Mouse (Mus musculus) intestine, embryonic 16.5 days (tissue): ENCODE results near the gene Gm20388. TPM values are rescaled to one million over a fixed set of nuclear protein-coding genes. Genes with fewer than 3 reads are reported as not detected.

Experiments used
- ATAC-seq: fragments of 200-750 bp; cut with Nextera tagmentation; 2 replicates; pipeline ENCODE4 v1.8.0; 2017; ENCODE audit warnings: moderate TSS enrichment, moderate library complexity
- H3K27ac ChIP-seq: fragments of 300-500 bp; sonication (generic); 2 replicates; pipeline ENCODE4 v1.5.1; 2014; ENCODE audit warnings: mild to moderate bottlenecking, low read length
- H3K27me3 ChIP-seq: fragments of 300-500 bp; sonication (generic); replicated peaks from 2 replicates; pipeline ENCODE4 v1.6.1; 2014; ENCODE audit warnings: low read length, control low read depth, mixed read lengths; ENCODE audit not compliant: control insufficient read depth, insufficient read depth
- H3K36me3 ChIP-seq: fragments of 300-500 bp; sonication (generic); 2 replicates; pipeline ENCODE4 v1.6.1; 2014; ENCODE audit warnings: low read length, control low read depth; ENCODE audit not compliant: control insufficient read depth, insufficient read depth
- H3K4me1 ChIP-seq: fragments of 300-500 bp; sonication (generic); 2 replicates; pipeline ENCODE4 v1.6.1; 2014; ENCODE audit warnings: low read length, control low read depth, mixed read lengths; ENCODE audit not compliant: control insufficient read depth, insufficient read depth
- H3K4me2 ChIP-seq: fragments of 300-500 bp; sonication (generic); 2 replicates; pipeline ENCODE4 v1.6.1; 2014; ENCODE audit warnings: low read depth, low read length, control low read depth
- H3K4me3 ChIP-seq: fragments of 300-500 bp; sonication (generic); 2 replicates; pipeline ENCODE4 v1.5.1; 2014; ENCODE audit warnings: mild to moderate bottlenecking, low read length
- H3K9ac ChIP-seq: fragments of 300-500 bp; sonication (generic); 2 replicates; pipeline ENCODE4 v1.6.1; 2014; ENCODE audit warnings: low read depth, low read length
- H3K9me3 ChIP-seq: fragments of 300-500 bp; sonication (generic); 2 replicates; pipeline ENCODE4 v1.6.1; 2016; ENCODE audit warnings: low read length, control low read depth; ENCODE audit not compliant: control insufficient read depth
- WGBS: fragments of 180-500 bp; shearing (Covaris S2); extraction: QIAGEN DNeasy Blood & Tissue Kit; methylation state at CpG from one replicate; pipeline ENCODE4 v1.1.7; 2014; 5-methylcytosine and 5-hydroxymethylcytosine counted together
- polyA plus RNA-seq: library from polyadenylated mRNA; unstranded; fragments of >200 nt; fragmentation: Nextera tagmentation; extraction: Ambion mirVana; gene quantifications from 2 replicates; pipeline ENCODE4 v1.2.1, GENCODE M21; 2015

The Gm20388 gene
- polyA plus RNA-seq, 1 experiment from 2014 or later: 5.8 TPM

DNA sequence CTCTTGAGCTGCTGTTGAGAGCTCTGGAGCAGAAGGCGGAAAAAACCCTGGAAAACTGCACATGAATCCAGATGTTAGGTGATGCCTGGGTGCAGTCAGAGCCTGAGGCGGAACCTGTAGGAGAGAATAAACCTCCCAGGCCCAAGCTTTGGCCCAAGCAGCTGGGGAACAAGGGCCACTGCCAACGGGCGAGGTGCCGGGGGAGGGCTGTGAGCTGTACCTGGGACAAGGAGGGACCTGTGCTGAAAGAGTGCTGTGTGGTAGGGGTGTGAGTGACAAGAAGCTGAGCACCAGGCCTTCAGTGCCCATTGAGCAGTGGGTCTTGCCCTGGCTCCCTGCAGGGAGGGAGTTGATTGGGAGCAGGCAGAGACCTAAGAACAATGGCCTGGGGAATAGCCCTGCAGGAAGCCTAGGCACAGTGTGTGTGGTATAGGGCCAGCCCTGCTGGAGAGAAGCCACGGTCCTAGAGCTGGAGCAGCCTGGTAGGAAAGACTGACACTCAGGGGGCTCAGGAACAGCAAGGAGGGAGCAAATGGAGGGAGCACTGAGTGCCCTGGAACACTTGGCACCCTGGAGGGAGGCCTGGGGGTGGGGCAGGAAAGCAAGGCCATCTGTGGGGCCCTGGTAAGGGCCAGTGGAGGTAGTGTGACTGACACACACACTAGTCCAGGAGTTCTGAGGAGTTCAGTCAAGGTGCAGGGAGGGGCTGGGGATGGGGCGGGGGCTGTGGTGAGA lies 2056.2 kb downstream of the Gm20388 start:
- 57% methylated on average over 7 of the region's 7 CpGs for WGBS
- Histone ChIP-seq H3K9me3 (no peaks in the 10 kb centered on the region), H3K27ac (peak overlapping the region; percentile 57; the same call in 1 of the 2 replicates), H3K9ac (peak overlapping the region; percentile 38), H3K4me3 (no peak overlapping the region), H3K4me2 (no peak overlapping the region), H3K36me3 (no peaks in the 10 kb centered on the region), H3K27me3 (no peaks in the 10 kb centered on the region), H3K4me1 (peaks cover 33% of the 10 kb centered on the region)
- peak; percentile 87 for ATAC-seq

DNA sequence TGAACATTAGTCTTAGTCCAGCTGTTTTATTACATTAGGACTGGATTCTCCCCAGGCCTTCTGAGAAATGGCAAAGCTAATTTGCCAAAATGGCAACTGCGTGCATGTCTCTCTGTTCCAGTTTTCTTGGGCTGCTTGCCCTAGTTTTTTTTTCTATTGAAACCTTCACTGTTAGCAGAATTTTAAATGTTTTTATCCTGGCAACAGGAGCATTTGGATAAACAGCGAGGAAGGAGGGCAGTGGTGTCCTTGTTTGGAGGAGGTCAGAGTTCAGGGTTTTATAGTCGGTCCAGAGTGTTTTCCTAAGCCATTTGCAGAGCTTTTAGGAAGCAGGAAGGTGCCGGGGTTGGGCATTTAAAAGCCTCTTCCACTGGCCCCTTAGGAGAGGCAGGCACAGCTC lies 2057.3 kb downstream of the Gm20388 start:
- Histone ChIP-seq H3K4me3 (no peak overlapping the region), H3K27ac (no peak overlapping the region), H3K4me2 (no peak overlapping the region), H3K9me3 (no peaks in the 10 kb centered on the region), H3K36me3 (no peaks in the 10 kb centered on the region), H3K9ac (no peak overlapping the region), H3K27me3 (no peaks in the 10 kb centered on the region), H3K4me1 (peaks cover 33% of the 10 kb centered on the region)
- no peak for ATAC-seq
- WGBS: 39% methylated on average over 4 of the region's 4 CpGs

DNA sequence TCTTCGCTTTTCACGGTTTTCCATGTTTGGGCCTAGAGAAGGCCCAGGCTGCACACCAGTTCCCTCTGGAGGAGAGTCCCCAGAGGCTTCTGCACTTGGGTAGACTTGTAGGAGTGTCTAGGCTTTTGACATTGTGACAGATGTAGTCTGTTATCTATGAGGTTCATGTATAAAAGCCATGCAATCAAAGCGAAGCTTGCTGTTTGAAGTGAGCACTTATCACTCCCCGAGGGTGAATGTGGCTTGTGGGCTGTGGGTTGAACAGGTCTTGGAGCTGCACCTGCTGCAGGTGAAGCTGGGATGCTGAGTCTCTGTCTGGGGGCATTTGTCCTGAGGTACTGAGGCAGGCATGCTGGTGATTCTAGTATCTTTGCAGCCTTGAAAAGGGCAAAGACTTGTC lies 2057.9 kb downstream of the Gm20388 start:
- no peak for ATAC-seq
- 54% methylated on average over 4 of the region's 4 CpGs for WGBS

DNA sequence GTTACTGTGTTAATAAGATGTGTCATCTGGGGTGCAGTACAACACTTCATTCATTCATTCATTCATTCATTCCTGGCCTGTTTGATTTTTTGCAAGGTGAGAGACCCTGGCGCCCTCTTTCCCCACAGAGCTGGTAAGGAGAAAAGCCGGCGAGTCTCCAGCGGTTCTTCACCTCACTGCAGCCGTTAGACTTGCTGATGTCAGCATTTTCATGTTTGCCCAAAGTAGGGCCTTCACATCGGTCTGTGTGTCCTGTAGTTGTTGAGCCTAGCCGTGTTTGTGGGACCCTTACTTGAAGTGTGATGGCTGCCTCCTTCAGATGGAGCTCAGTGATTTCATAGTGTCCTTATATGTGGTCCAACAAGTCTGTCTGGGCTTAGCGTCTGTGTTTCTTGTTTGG lies 2059.6 kb downstream of the Gm20388 start:
- Histone ChIP-seq H3K4me2 (no peak overlapping the region), H3K9me3 (no peaks in the 10 kb centered on the region), H3K4me3 (no peak overlapping the region), H3K4me1 (peaks cover 32% of the 10 kb centered on the region), H3K9ac (no peak overlapping the region), H3K36me3 (peaks cover 8% of the 10 kb centered on the region; the same call in 1 of the 2 replicates), H3K27me3 (no peaks in the 10 kb centered on the region), H3K27ac (no peak overlapping the region)
- no peak for ATAC-seq
- WGBS: 86% methylated on average over 8 of the region's 8 CpGs

More for the DNA sequence above, 2057.9 kb downstream of the Gm20388 start:
- H3K36me3 ChIP-seq: no peaks in the 10 kb centered on the region
- H3K9me3 ChIP-seq: no peaks in the 10 kb centered on the region
- H3K27me3 ChIP-seq: no peaks in the 10 kb centered on the region
- no peak overlapping the region for H3K27ac ChIP-seq
- no peak overlapping the region for H3K4me3 ChIP-seq
- no peak overlapping the region for H3K4me2 ChIP-seq
- H3K9ac ChIP-seq: no peak overlapping the region
- peaks cover 33% of the 10 kb centered on the region for H3K4me1 ChIP-seq

DNA sequence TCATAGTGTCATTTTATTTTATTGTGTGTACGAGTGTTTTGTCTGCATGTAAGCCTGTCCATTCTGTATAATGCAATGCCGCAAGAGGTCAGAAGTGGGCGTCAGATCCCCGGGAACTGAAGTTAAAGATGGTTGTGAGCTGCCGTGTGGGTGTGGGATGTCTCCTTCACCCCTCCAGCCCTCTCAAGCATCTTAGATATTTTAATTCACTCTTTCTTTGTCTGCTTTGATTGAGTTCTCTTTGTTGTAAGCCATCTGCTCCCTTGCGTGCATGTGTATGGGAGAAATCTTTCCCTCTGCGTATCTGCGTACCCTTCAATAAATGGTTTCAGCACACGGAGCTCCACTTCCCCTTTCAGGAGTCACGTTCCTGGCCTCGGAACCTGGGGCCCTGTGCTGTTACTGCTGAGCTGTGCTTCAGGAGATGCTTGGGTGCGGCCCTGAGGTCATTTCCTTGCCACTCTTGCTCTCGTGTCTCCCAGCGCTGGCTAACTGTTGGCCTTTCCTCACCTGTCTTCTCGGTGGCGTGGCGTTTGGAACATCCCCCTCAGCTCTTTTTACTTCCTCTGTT lies 2060.9 kb downstream of the Gm20388 start:
- H3K27ac ChIP-seq: no peak overlapping the region
- H3K9ac ChIP-seq: no peak overlapping the region
- peaks cover 20% of the 10 kb centered on the region for H3K4me1 ChIP-seq
- H3K4me2 ChIP-seq: no peak overlapping the region
- peaks cover 21% of the 10 kb centered on the region for H3K36me3 ChIP-seq
- no peaks in the 10 kb centered on the region for H3K9me3 ChIP-seq
- no peak overlapping the region for H3K4me3 ChIP-seq
- ATAC-seq: no peak
- no peaks in the 10 kb centered on the region for H3K27me3 ChIP-seq
- WGBS: 68% methylated on average over 17 of the region's 17 CpGs

DNA sequence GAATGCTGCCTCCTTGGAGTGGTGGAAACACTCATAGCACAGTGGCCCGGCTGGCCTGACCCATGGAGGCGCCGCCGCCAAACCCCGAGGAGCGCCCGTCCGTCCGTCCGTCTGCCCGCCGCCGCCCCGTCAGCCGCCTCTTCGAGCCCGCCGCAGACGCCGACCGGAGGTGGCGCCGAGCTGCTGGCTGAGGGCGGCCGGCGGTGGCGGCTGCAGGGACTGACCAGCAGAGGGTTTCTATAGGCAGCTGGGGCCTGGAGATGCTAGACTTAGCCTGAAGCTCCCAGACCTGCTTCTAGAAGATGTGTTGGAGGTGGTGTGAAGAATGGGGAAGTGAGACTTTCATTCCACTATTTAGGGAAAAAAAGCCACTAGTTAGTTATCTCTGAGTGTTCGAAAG lies 2063.3 kb downstream of the Gm20388 start:
- Histone ChIP-seq H3K4me2 (no peak overlapping the region), H3K27ac (no peak overlapping the region), H3K4me1 (no peaks in the 10 kb centered on the region), H3K9ac (no peak overlapping the region), H3K27me3 (no peaks in the 10 kb centered on the region), H3K4me3 (no peak overlapping the region), H3K9me3 (no peaks in the 10 kb centered on the region), H3K36me3 (peaks cover 26% of the 10 kb centered on the region)
- no peak for ATAC-seq
- 94% methylated on average over 28 of the region's 28 CpGs for WGBS

DNA sequence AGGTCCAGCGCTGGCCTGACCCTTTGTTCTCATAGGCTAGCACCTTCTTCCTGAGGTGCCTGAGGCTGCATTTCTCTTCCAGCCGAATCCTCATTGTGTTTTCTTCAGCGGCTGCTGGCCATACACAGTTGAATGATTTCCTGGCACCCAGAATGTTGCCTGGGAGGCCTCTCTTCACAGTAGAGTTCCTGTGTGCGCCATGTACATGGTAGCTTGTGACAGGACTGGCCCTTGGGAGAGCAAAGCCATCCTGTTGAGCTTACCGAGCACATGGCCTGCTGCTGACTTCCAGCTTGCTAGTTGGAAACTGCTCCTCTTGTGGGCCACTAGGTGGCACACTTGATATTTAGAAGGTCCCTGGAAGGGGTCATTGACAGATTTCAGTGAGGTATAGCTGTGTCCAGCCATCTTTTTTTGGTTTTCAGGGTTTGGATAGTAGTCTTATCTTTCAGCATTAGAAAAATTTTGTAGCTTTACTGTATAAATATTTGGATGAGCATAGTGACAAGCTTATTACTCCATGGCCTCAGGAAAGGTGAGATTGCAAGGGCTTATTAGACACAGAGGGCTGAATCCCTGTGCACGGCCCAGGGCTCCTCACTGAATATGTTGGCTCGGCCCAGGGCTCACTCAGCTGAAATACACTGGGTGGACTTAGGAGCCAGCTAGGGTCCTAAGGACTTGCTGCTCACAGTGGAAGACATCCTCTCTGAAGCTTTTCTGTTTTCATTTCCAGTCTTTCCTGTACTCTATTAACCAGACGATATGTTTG lies 2067.4 kb downstream of the Gm20388 start:
- peaks cover 28% of the 10 kb centered on the region for H3K36me3 ChIP-seq
- no peaks in the 10 kb centered on the region for H3K9me3 ChIP-seq
- H3K27ac ChIP-seq: no peak overlapping the region
- no peak overlapping the region for H3K4me3 ChIP-seq
- no peaks in the 10 kb centered on the region for H3K4me1 ChIP-seq
- 70% methylated on average over 8 of the region's 8 CpGs for WGBS
- H3K4me2 ChIP-seq: no peak overlapping the region
- H3K9ac ChIP-seq: no peak overlapping the region
- no peak for ATAC-seq
- H3K27me3 ChIP-seq: no peaks in the 10 kb centered on the region

DNA sequence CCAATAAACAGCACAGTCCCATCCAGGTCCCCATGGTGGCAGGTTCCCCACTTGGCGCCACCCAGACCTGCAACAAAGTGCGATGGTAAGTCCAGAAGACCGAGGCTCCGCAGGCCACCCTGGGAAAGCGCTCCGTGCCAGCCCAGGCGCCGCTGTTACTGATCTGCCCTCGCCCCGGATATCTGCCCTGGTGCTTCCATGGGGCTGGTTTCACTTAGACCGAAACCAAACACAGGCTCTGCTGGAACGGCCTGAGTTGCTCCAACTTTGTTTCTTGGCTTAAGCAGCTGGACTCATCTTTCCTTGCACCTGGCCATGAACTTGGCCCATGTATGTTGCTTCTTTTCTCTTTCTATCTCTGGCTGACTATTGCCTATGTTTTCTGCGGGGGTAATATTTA lies 2068.0 kb downstream of the Gm20388 start:
- H3K9ac ChIP-seq: no peak overlapping the region
- no peak overlapping the region for H3K4me2 ChIP-seq
- no peak for ATAC-seq
- H3K36me3 ChIP-seq: peaks cover 28% of the 10 kb centered on the region
- H3K27ac ChIP-seq: no peak overlapping the region
- no peak overlapping the region for H3K4me3 ChIP-seq
- H3K9me3 ChIP-seq: no peaks in the 10 kb centered on the region
- H3K27me3 ChIP-seq: no peaks in the 10 kb centered on the region
- 93% methylated on average over 13 of the region's 13 CpGs for WGBS
- no peaks in the 10 kb centered on the region for H3K4me1 ChIP-seq

DNA sequence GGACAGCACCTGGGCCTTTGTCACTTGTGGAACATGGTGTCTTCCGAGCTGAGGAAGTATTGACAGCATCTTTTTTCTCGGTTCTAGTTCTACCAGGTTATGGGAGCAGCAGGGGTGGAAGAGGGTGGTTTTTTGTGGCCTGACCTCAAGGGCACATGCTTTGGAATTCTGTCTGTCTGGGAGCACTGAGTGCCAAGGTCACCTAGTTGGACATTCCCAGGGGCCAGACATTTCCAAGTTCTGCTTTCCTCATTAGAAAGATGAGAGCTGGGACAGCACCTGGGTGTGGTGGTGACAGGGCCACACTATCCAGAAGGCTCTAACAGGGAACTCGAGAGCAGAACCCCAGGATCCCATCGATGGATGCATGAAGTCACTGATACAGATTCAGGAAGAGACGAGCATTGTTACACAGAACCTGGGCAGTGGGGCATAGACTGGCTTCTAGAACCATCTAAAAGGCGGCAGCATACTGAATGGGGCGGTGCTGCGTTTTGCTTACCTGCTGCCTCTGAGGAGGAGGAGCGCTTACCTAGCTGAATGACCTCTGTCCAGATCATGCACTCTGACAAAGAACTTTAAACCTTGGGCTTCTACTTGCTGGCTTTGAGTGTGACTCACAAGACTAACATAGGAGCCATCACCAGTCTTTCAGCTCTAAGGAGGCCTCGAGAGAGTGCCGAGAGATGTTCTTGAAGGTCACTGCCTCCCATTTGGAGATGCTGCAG lies 2070.3 kb downstream of the Gm20388 start:
- no peaks in the 10 kb centered on the region for H3K9me3 ChIP-seq
- no peaks in the 10 kb centered on the region for H3K4me1 ChIP-seq
- H3K27ac ChIP-seq: no peak overlapping the region
- peaks cover 14% of the 10 kb centered on the region for H3K36me3 ChIP-seq
- 94% methylated on average over 11 of the region's 11 CpGs for WGBS
- no peak for ATAC-seq
- H3K9ac ChIP-seq: no peak overlapping the region
- H3K27me3 ChIP-seq: no peaks in the 10 kb centered on the region
- H3K4me3 ChIP-seq: no peak overlapping the region
- H3K4me2 ChIP-seq: no peak overlapping the region
